Mouse (Mus musculus): ENCODE measurements around the gene Cfap43. TPM values are rescaled to one million over a fixed set of nuclear protein-coding genes. Genes with fewer than 3 reads are reported as not detected.
A peak's percentile ranks its signal among the peaks of the same experiment; 100 is the strongest.

Gene Cfap43
- polyA plus RNA-seq, 1 experiment from 2014 or later: 0.11 TPM

GRCm38 (mm10) chr19:47705080-47705771 lies 213.9 kb downstream of the Cfap43 start:
- Histone ChIP-seq H3K9me3 (ENCODE audit: control insufficient read depth, low read length) (no peaks in the 10 kb centered on the region; the same call in 1 of the 2 replicates), H3K4me1 (replicated peaks; ENCODE audit: control insufficient read depth, insufficient read depth, low read length) (peaks cover 7% of the 10 kb centered on the region; the same call in 1 of the 2 replicates), H3K9ac (ENCODE audit: low read length) (no peak overlapping the region), H3K27me3 (replicated peaks; ENCODE audit: control insufficient read depth, insufficient read depth, low read length) (no peaks in the 10 kb centered on the region), H3K4me3 (ENCODE audit: low read depth, low read length) (no peak overlapping the region), H3K4me2 (ENCODE audit: low read length) (no peak overlapping the region), H3K27ac (ENCODE audit: low read depth) (no peak overlapping the region), H3K36me3 (ENCODE audit: control insufficient read depth, insufficient read depth, low read length) (no peaks in the 10 kb centered on the region)
- DNase-seq (ENCODE audit: low spot score) (no peak), ATAC-seq (replicated peaks; ENCODE audit: low FRiP score, low TSS enrichment, low read depth) (peak; percentile 47)
- 56% methylated on average over 13 of the region's 13 CpGs for WGBS

- Histone ChIP-seq H3K36me3 (ENCODE audit: control insufficient read depth, insufficient read depth, low read length) (no peaks in the 10 kb centered on the region), H3K27ac (ENCODE audit: low read depth) (no peak overlapping the region), H3K9me3 (ENCODE audit: control insufficient read depth, low read length) (no peaks in the 10 kb centered on the region; the same call in 1 of the 2 replicates), H3K9ac (ENCODE audit: low read length) (no peak overlapping the region), H3K4me2 (ENCODE audit: low read length) (no peak overlapping the region), H3K4me1 (replicated peaks; ENCODE audit: control insufficient read depth, insufficient read depth, low read length) (peaks cover 10% of the 10 kb centered on the region; the same call in 1 of the 2 replicates), H3K4me3 (ENCODE audit: low read depth, low read length) (no peak overlapping the region), H3K27me3 (replicated peaks; ENCODE audit: control insufficient read depth, insufficient read depth, low read length) (no peaks in the 10 kb centered on the region)
- DNase-seq (ENCODE audit: low spot score): no peak
- 84% methylated on average over 8 of the region's 8 CpGs for WGBS
- ATAC-seq (replicated peaks; ENCODE audit: low FRiP score, low TSS enrichment, low read depth): no peak
These were observed 218.6 kb downstream of the Cfap43 start for GRCm38 (mm10) chr19:47700509-47700908.

GRCm38 (mm10) chr19:47699743-47700142 lies 219.3 kb downstream of the Cfap43 start:
- Histone ChIP-seq H3K27ac (ENCODE audit: low read depth) (no peak overlapping the region; the same call in 1 of the 2 replicates), H3K4me3 (ENCODE audit: low read depth, low read length) (no peak overlapping the region), H3K9ac (ENCODE audit: low read length) (no peak overlapping the region), H3K4me1 (replicated peaks; ENCODE audit: control insufficient read depth, insufficient read depth, low read length) (peaks cover 3% of the 10 kb centered on the region; the same call in 1 of the 2 replicates), H3K36me3 (ENCODE audit: control insufficient read depth, insufficient read depth, low read length) (no peaks in the 10 kb centered on the region), H3K27me3 (replicated peaks; ENCODE audit: control insufficient read depth, insufficient read depth, low read length) (no peaks in the 10 kb centered on the region), H3K9me3 (ENCODE audit: control insufficient read depth, low read length) (no peaks in the 10 kb centered on the region; the same call in 1 of the 2 replicates), H3K4me2 (ENCODE audit: low read length) (no peak overlapping the region)
- peak; percentile 60 for DNase-seq (ENCODE audit: low spot score)
- 23% methylated on average over 9 of the region's 9 CpGs for WGBS
- no peak for ATAC-seq (replicated peaks; ENCODE audit: low FRiP score, low TSS enrichment, low read depth)

- no peak overlapping the region for H3K4me2 ChIP-seq (ENCODE audit: low read length)
- WGBS: 64% methylated on average over 9 of the region's 9 CpGs
- no peaks in the 10 kb centered on the region; the same call in 1 of the 2 replicates for H3K9me3 ChIP-seq (ENCODE audit: control insufficient read depth, low read length)
- ATAC-seq (replicated peaks; ENCODE audit: low FRiP score, low TSS enrichment, low read depth) (no peak), DNase-seq (ENCODE audit: low spot score) (no peak)
- H3K27me3 ChIP-seq (replicated peaks; ENCODE audit: control insufficient read depth, insufficient read depth, low read length): no peaks in the 10 kb centered on the region
- H3K4me3 ChIP-seq (ENCODE audit: low read depth, low read length): no peak overlapping the region
- no peaks in the 10 kb centered on the region for H3K36me3 ChIP-seq (ENCODE audit: control insufficient read depth, insufficient read depth, low read length)
- H3K4me1 ChIP-seq (replicated peaks; ENCODE audit: control insufficient read depth, insufficient read depth, low read length): peaks cover 3% of the 10 kb centered on the region; the same call in 1 of the 2 replicates
- H3K9ac ChIP-seq (ENCODE audit: low read length): no peak overlapping the region
- H3K27ac ChIP-seq (ENCODE audit: low read depth): no peak overlapping the region
These were observed 220.8 kb downstream of the Cfap43 start for GRCm38 (mm10) chr19:47698266-47698665.

GRCm38 (mm10) chr19:47697067-47697466 lies 222.0 kb downstream of the Cfap43 start:
- 92% methylated on average over 11 of the region's 11 CpGs for WGBS
- H3K4me2 ChIP-seq (ENCODE audit: low read length): no peak overlapping the region
- no peaks in the 10 kb centered on the region for H3K27me3 ChIP-seq (replicated peaks; ENCODE audit: control insufficient read depth, insufficient read depth, low read length)
- no peak overlapping the region for H3K27ac ChIP-seq (ENCODE audit: low read depth)
- H3K4me1 ChIP-seq (replicated peaks; ENCODE audit: control insufficient read depth, insufficient read depth, low read length): peaks cover 3% of the 10 kb centered on the region; the same call in 1 of the 2 replicates
- DNase-seq (ENCODE audit: low spot score) (no peak), ATAC-seq (replicated peaks; ENCODE audit: low FRiP score, low TSS enrichment, low read depth) (no peak)
- H3K9ac ChIP-seq (ENCODE audit: low read length): no peak overlapping the region
- no peak overlapping the region for H3K4me3 ChIP-seq (ENCODE audit: low read depth, low read length)
- no peaks in the 10 kb centered on the region for H3K9me3 ChIP-seq (ENCODE audit: control insufficient read depth, low read length)
- H3K36me3 ChIP-seq (ENCODE audit: control insufficient read depth, insufficient read depth, low read length): no peaks in the 10 kb centered on the region

- H3K27me3 ChIP-seq (replicated peaks; ENCODE audit: control insufficient read depth, insufficient read depth, low read length): no peaks in the 10 kb centered on the region
- 95% methylated on average over 8 of the region's 8 CpGs for WGBS
- DNase-seq (ENCODE audit: low spot score) (no peak), ATAC-seq (replicated peaks; ENCODE audit: low FRiP score, low TSS enrichment, low read depth) (no peak)
- no peak overlapping the region for H3K4me2 ChIP-seq (ENCODE audit: low read length)
- H3K9ac ChIP-seq (ENCODE audit: low read length): no peak overlapping the region
- H3K27ac ChIP-seq (ENCODE audit: low read depth): no peak overlapping the region
- H3K9me3 ChIP-seq (ENCODE audit: control insufficient read depth, low read length): no peaks in the 10 kb centered on the region
- H3K4me3 ChIP-seq (ENCODE audit: low read depth, low read length): no peak overlapping the region
- H3K4me1 ChIP-seq (replicated peaks; ENCODE audit: control insufficient read depth, insufficient read depth, low read length): peaks cover 3% of the 10 kb centered on the region; the same call in 1 of the 2 replicates
- H3K36me3 ChIP-seq (ENCODE audit: control insufficient read depth, insufficient read depth, low read length): no peaks in the 10 kb centered on the region
These were observed 222.7 kb downstream of the Cfap43 start for GRCm38 (mm10) chr19:47696411-47696810.

- Histone ChIP-seq H3K36me3 (ENCODE audit: control insufficient read depth, insufficient read depth, low read length) (no peaks in the 10 kb centered on the region), H3K27me3 (replicated peaks; ENCODE audit: control insufficient read depth, insufficient read depth, low read length) (no peaks in the 10 kb centered on the region), H3K4me1 (replicated peaks; ENCODE audit: control insufficient read depth, insufficient read depth, low read length) (peaks cover 3% of the 10 kb centered on the region; the same call in 1 of the 2 replicates), H3K9me3 (ENCODE audit: control insufficient read depth, low read length) (no peaks in the 10 kb centered on the region), H3K4me2 (ENCODE audit: low read length) (no peak overlapping the region), H3K9ac (ENCODE audit: low read length) (no peak overlapping the region), H3K27ac (ENCODE audit: low read depth) (no peak overlapping the region), H3K4me3 (ENCODE audit: low read depth, low read length) (no peak overlapping the region)
- ATAC-seq (replicated peaks; ENCODE audit: low FRiP score, low TSS enrichment, low read depth) (no peak), DNase-seq (ENCODE audit: low spot score) (no peak)
- 88% methylated on average over 6 of the region's 6 CpGs for WGBS
These were observed 223.4 kb downstream of the Cfap43 start for GRCm38 (mm10) chr19:47695725-47696124.

- no peak within 1 kb of the TSS for H3K9ac ChIP-seq (ENCODE audit: low read length)
- WGBS: 69% methylated on average over 6 of the region's 6 CpGs
- H3K4me2 ChIP-seq (ENCODE audit: low read length): no peak within 1 kb of the TSS
- H3K4me3 ChIP-seq (ENCODE audit: low read depth, low read length): no peak within 1 kb of the TSS
- H3K4me1 ChIP-seq (replicated peaks; ENCODE audit: control insufficient read depth, insufficient read depth, low read length): no peaks in the 10 kb centered on the region
- H3K36me3 ChIP-seq (ENCODE audit: control insufficient read depth, insufficient read depth, low read length): no peaks in the 10 kb centered on the region
- ATAC-seq (replicated peaks; ENCODE audit: low FRiP score, low TSS enrichment, low read depth) (no peak), DNase-seq (ENCODE audit: low spot score) (no peak)
- H3K27me3 ChIP-seq (replicated peaks; ENCODE audit: control insufficient read depth, insufficient read depth, low read length): no peaks in the 10 kb centered on the region
- no peak within 1 kb of the TSS for H3K27ac ChIP-seq (ENCODE audit: low read depth)
- H3K9me3 ChIP-seq (ENCODE audit: control insufficient read depth, low read length): no peaks in the 10 kb centered on the region
These were observed 227.1 kb downstream of the Cfap43 start, which contains the start of gene Col17a1 for GRCm38 (mm10) chr19:47691994-47692393. TSS of gene Col17a1 (minus strand) at chr19:47692094.

- no peak overlapping the region for H3K27ac ChIP-seq (ENCODE audit: low read depth)
- no peaks in the 10 kb centered on the region for H3K4me1 ChIP-seq (replicated peaks; ENCODE audit: control insufficient read depth, insufficient read depth, low read length)
- H3K36me3 ChIP-seq (ENCODE audit: control insufficient read depth, insufficient read depth, low read length): no peaks in the 10 kb centered on the region
- H3K9me3 ChIP-seq (ENCODE audit: control insufficient read depth, low read length): no peaks in the 10 kb centered on the region
- ATAC-seq (replicated peaks; ENCODE audit: low FRiP score, low TSS enrichment, low read depth): no peak
- H3K9ac ChIP-seq (ENCODE audit: low read length): no peak overlapping the region
- no peak overlapping the region for H3K4me3 ChIP-seq (ENCODE audit: low read depth, low read length)
- no peak overlapping the region for H3K4me2 ChIP-seq (ENCODE audit: low read length)
- H3K27me3 ChIP-seq (replicated peaks; ENCODE audit: control insufficient read depth, insufficient read depth, low read length): no peaks in the 10 kb centered on the region
- WGBS: 87% methylated on average over 7 of the region's 7 CpGs
- DNase-seq (ENCODE audit: low spot score): no peak
These were observed 229.5 kb downstream of the Cfap43 start for GRCm38 (mm10) chr19:47689592-47689991.

All from intestine, embryonic 14.5 days (tissue).